Mouse (Mus musculus) yolk sac, embryonic 10.5 days (tissue): ENCODE results near the gene Mat2b.
"Not testable (repeated sequence)": the region's sequence is repeated elsewhere in the genome, so short reads cannot be mapped to it uniquely, and the experiment has no call there.

Experiments
- DNase-seq: peaks from one replicate; pipeline ENCODE4 v3.0.0-alpha.2; 2017; ENCODE audit warnings: low spot score

The Mat2b gene

DNA sequence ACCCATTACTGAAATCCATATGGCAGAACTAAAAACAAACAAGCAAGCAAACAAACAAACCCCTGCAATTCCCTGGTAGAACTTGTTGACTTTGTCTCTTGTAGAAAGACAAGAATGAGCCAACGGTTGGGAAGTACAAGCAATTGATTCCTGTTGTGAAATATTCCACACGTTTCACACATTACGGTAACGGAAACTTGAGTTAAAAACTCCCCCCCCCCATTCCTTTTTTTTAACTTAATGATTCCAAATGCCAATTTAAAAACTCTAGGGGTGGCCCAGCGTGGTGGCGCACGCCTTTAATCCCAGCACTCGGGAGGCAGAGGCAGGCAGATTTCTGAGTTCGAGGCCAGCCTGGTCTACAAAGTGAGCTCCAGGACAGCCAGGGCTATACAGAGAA, at the start of gene Mat2b:
Gene Mat2b, minus strand, starts transcription at position 101 of the 400 bp plus-strand sequence.
- no peak for DNase-seq

DNA sequence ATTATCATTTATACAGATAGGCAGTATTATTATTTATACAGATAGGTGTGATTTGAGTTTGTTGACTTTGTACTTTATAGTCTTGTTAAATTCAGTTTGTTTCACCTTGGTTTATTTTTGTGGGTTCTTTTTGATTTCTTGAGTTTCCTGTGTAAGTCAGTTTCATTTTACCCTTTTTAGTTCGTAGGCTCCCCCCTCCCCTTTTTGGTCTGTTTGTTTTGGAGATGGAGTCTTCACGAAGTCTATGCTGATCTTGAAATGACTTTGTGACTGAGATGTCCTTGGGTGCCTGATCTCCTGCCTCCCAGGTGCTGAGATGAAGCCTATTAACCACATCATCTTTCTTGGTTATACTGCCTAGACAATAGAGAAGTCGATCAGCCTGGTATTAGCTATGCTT, 49.3 kb upstream of the Mat2b start:
- DNase-seq, result no peak

DNA sequence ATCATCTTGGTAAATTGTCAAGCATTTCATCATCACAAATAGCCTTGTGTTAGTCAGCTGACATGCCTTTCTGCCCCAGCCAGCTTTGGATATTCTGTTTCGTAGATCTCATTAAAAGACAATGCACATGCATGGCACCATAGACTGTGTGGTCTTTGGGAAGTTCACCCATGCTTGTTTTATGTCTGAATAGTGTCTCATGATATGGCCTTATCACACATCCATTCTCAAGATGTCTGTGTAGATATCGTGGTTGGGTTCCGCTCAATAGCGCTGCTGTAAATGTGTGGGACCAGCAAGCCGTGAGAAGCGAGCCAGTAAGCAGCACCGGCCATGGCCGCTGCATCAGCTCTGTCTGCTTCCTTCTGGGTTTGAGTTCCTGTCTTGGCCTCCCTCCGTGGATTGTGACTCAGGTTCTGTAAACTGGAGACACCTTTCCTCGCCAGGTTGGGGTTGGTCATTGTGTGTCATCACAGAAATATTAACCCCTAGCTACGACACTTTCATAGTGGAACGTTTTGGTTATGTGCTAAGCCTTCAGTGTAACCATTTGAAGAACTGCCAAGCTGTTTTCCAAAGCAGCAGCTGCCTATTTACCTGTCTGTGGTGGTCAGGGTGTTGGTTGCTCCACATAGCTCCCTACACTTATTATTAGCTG, 46.7 kb upstream of the Mat2b start:
- no peak for DNase-seq

DNA sequence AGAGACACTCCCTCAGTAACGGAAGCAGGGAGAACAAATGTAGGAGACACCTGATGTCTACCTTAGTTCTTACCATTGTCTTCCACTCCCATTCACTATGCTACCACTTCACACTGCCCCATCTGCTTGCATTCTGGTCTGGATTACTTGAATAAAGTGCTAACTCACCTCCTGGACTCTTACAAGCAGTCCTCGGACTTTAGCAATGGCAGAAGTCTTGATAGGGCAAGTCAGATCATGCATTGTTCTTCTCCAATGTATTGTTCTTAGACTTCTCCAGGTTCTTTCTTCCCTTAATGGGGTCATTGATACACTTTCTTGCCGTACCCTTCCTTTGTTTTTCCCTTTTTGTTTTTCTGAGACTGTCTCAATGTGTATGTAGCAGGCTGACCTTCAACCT, 42.4 kb upstream of the Mat2b start:
- DNase-seq, result no peak

DNA sequence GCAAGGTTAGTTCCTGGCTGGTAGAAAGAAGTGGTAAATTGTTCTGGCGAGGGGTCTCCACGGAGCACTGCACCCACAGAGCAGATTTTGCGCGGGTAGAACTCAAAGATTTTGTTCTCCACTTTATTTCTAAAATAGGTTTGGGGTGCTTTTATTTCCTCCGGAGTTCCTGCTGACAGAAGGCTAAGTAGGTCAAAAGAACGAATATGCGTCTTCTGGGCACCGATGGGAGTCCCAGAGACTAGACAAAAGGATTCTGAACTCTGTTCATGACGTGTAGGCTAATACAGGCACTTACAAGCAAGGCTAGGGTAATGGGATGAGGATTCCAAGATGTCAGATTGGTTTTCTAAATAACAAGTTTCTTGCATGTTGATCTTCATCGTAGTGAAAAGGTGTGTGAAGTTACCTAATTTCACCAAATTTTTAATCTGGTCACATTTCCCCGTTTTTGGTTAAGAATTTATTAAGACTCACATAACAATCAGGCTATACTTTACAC, 39.3 kb upstream of the Mat2b start:
- DNase-seq, result no peak

DNA sequence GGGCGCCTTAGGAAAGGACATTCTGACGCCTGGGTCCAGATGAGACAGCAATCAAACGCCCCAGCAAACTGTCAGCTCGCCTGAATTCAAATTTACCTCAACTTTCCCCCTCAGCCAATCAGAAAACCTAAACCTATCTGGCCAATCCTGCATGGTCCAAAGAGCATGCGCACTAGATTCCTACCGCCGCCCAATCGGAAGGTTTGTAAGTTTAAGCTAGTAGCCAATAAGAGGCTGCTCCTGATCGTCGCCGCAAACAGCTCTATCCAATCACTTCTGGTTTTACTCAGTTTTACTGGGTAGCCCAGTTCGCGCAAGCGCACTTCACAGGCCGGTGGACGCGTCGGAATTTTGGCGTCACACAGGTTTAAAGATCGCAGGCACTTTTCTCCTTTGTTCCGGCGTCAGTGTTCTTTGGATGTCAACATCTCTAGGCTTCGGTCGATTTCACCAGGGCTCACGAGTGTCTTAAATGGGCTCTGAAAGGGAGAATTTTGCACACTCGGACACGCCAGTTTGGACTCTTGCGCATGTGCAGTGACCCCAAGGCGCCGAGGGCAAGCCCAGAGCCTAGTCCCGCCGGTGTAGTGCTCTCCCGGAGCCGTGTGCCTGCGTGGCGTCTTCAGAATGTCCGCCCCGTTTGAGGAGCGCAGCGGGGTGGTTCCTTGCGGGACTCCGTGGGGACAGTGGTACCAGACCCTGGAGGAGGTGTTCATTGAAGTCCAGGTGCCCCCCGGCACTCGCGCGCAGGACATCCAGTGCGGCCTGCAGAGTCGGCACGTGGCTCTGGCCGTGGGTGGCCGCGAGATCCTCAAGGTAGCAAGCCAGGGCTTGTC, 38.6 kb upstream of the Mat2b start, which contains the start of the genes Hmmr and Nudcd2:
Gene Hmmr, minus strand, starts transcription at position 84 of the 836 bp plus-strand sequence.
Gene Nudcd2, plus strand, starts transcription at position 329 of the 836 bp plus-strand sequence.
- peak; percentile 95 for DNase-seq

DNA sequence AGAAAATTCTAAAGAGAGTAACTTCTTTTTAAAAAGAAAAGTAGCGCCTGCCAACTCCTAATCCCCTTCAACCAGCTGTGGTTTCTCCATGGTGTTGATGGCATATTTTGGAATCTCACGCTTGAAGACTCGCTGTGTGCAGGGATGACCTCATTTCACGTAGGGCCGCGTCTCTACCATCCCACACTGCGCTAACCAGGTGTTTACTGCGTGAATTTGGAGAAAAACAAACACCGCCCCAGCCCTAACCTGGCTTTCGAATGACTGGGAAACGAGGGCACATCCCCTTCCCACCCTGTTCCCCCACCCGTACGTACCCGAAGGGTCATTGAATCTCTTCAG, 38.0 kb upstream of the Mat2b start:
- DNase-seq, result no peak

DNA sequence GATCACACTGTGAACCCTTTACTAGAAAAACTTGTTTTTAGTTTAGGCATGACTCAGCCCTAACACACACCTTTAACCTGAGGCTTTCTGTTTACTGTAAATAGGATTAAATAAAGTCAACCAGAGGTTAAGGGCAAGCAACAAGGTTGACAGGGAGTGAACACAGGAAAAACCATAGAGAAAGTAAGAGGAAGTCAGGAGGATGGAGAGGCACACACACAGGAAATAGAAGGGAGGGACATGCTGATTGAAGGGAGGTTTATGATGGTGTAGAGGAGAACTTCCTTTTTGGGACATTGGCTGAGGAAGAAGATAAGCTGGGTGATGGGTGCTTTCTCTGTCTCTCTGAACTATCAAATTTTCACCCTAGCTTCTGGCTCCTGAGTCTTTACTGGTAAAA, 23.3 kb upstream of the Mat2b start:
- DNase-seq, result no peak

DNA sequence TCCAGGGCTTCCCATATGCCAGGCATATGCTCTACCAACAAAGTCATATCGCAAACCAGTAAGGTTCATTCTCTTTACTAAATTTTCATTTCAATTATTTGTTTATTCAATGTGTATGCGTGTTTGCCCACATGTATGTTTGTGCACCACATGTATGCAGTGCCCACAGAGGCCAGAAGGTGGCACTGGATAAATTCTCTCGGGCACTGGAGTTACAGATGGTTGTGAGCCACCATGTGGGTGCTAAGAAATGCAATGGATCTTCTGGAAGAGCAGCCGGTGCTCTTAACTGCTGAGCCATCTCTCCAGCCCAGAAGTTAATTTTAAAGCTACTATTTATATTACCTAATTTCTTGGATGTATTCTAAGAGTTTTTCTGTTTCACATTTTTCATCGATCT, 20.5 kb upstream of the Mat2b start:
- no peak for DNase-seq

DNA sequence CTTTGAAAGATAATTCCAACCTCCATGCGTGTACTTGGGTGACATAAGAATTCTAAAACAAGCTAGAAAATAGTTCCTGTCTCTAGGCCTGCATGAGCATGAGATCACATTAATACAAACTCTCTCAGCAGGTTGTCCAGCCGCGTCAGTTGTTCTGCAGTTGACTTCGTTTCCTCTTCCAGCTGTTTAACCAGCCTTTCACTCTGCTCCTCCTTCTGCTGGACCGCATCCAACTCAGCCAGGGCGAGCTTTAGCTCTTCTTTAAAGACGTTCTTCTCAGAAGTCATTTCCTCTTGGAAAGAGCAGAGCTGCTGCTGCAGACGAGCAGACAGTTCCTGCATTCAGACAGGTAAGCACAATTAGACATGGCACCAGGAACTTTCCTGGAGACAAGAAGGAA, 18.9 kb upstream of the Mat2b start:
- no peak for DNase-seq

DNA sequence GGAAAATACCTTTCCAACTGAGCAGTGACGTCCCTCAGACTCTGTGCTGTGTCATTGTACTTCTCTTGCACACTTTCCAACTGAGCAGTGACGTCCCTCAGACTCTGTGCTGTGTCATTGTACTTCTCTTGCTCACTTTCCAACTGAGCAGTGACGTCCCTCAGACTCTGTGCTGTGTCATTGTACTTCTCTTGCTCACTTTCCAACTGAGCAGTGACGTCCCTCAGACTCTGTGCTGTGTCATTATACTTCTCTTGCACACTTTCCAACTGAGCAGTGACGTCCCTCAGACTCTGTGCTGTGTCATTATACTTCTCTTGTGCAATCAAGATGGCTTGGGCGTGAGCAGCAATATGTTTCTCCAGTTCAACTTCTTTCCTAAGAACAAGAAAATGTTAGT, 14.9 kb upstream of the Mat2b start:
- DNase-seq, result not testable (repeated sequence)

DNA sequence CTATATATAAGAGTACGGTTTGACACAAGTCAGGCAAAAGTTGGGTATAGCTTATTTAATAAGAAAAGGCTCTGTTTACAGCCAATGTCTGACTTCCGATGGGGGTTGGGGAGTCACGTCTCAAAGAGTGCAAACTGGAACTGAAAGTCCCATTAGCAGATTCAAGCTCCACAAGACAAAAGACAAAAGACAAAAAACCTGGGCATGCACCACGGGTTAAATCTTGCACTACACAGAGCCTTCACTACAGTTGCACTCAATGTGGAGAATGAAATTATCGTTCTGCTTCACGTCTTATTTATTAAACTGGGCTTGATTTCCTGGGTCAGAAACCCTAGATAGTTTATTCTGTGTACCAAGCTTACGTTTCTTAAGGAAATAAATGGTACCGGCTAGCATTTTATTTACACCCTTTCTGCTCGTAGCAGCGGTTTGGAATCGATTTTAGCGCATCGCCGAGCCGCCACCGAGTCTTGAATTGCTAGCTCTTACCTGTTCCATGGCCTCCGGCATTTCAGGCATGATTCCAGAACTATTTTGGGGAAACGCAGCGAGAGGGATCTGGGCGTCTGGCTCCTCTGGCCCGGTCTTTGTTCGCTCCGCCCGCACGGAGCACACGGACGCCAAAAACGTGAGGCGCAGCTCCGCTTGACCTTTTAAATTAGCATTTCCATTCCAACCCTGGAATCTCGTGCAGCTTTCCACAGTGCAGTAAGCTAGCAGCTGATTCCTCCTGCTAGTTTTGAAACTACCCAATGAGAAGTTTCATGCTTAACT, 504 bp downstream of the Mat2b start:
- DNase-seq, result peak; percentile 70

DNA sequence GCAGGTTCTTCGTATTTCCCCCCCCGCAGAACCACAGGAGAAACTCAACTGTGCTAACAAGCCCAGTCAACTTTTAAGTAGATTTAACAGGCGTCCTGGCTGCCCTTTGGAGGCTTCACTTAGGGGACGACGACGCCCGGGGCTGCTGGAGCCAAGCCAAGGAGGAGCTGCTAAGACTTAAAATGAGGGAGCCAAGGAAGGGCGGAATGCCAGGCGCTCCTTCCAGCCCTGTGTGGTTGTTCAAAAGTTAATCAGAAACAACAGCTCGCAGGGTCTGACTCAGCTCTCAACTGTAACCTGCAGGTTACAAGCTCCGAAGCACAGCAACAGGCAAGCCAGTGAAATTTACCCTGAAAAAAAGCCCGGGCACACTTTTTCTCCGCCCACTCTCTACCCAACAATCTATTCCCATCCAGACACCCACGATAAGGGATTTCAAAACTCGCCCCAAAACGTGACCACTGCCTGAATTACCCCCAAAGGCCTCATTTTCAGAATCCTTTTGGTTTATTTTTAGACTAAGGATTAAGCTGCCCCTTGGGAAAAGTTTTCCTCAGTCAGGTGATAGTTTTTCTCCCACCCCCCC, 1.5 kb downstream of the Mat2b start:
- DNase-seq, result peak; percentile 74

DNA sequence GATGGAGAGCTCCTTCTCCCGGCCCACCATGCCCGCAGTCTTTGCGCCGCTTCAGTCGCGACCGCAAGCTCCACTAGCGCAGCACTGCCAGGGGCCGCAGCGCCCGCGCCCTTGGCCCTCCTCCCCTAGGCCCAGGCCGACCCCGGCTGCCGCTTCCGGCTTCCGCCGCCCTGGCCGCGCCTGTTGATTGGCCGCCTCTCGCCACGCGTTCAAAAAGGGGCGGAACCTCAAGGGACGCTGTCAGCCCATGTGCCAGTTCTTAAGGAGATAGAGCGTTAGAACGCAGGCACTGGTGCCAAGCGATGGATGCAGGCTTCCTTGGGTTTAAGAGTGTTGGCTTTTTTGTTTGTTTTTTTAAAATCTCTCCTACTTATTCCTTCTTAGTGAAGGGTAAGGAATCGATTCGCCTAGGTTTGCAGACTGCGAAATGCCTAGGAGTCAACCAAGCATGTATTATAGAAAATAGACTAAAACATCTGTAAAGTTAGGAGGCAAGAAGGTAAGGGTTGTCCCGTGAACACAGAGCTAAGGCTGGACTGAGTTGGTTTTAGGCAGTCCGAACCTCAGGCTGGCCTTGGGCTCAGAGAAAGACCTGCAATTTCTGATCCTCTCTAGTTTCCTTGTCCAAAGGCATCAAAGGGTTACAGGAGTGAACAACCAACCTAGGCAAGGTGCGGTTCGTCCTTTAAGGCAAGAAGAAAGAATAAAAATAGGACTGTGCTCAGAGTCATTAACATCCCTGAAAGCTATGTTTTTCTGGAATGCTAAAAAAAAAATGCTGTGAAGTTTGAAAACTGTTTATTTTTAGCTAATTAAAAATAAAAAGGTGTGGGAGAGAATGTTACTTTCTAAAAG, 2.3 kb downstream of the Mat2b start:
- DNase-seq, result peak; percentile 94

DNA sequence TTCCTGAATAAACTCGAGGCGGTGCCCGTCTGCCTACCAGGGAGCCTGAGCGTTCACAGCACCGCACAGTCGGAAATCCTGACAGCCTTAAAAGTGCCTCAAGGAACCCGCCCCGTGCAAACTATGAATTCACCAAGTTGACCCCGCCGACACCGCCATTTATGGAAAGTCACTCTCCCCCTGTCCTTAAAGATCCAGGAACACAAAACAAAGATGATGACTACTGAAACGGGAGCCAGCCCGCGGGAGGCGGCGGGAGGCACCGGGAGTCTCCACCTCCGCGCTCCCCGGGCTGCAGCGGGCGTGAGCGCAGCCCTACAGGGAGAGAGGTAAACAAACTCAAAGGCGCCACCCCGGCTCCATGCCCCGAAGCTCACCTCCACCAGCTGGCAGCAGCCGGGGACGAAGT, 2.9 kb downstream of the Mat2b start:
- DNase-seq, result no peak

DNA sequence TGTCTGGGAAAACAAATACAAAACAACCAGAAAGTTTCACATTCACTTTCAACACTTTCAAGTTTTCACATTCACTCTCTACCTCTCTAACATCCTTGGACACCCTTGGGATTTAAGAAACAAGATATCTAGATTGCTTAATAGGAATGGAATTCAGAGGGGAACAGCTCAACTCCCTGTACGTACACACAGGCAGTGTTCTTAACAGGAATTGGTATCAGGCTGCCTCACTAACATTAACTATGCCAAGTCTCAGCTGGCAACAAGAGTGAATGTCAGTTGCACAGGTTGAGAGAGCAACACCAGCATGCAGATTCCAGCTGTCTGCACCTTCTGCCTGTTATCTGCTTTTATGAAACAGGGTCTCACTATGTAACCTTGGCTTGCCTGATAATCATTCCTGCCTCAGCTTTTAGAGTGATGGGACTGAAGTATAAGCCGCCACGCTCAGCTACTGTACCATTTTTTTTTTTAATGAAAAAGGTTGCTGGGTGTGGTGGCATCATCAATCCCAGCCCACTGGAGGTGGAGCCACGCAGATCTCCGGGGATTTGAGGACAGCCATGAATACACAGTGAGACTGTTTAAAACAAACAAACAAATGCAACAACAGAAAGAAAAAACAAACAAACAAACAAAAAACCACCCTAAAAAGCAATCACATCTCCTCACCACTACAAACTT, 4.4 kb downstream of the Mat2b start:
- no peak for DNase-seq

DNA sequence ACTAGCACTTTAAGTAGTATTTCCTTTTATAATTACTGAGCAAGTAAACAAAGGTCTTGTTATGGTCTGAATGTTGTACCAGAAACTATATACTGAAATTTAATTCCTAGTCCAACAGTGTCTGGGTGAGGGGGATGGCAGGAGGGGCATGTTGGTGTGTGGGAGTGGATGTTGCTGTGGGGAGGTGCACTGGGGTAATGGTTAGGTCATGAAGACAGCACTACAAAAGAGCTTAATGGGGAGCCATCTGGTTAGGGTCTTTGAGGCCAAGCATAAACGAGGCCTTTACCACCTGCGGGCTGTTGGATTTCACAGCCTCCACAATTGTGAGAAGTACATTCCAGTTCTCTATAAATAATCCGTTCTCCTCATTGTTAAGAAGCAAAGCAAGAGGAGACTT, 11.7 kb downstream of the Mat2b start:
- no peak for DNase-seq

DNA sequence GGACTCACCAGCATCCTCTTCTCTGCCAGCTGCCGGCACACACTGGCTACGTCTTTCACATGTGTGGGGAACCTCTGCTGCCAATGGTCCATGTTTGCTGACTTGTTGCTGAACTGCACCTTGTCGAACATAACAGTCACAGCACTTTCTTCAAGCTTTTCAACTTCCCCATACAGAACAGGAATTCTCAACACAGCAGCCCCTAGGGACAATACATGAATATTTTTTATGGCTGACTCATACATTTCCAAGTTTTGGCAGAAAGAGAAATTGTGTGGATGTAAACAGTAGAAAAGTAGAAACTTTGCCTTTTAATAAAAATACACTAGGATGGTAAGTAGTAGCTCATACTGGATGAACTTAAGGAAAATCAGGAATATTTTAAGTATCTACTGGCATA, 12.5 kb downstream of the Mat2b start:
- DNase-seq, result no peak

DNA sequence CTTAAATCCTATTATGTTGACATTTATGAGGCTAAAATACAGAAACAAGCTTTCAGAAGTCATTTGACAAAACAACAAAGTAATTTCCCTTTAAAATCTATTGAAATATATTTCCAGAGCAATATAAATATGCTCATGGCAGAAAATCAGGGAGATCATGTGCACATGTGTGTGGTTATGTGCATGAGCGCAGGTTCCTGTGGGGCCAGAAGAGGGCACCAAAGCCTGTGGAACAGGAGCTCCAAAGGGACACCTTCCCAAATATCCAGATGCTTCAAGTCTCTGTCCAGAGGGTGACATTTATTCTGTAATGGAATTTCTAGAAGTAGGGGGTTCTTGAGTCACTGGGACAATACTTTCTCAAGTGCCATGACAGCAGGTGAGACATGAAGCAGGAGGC, 17.8 kb downstream of the Mat2b start:
- no peak for DNase-seq

DNA sequence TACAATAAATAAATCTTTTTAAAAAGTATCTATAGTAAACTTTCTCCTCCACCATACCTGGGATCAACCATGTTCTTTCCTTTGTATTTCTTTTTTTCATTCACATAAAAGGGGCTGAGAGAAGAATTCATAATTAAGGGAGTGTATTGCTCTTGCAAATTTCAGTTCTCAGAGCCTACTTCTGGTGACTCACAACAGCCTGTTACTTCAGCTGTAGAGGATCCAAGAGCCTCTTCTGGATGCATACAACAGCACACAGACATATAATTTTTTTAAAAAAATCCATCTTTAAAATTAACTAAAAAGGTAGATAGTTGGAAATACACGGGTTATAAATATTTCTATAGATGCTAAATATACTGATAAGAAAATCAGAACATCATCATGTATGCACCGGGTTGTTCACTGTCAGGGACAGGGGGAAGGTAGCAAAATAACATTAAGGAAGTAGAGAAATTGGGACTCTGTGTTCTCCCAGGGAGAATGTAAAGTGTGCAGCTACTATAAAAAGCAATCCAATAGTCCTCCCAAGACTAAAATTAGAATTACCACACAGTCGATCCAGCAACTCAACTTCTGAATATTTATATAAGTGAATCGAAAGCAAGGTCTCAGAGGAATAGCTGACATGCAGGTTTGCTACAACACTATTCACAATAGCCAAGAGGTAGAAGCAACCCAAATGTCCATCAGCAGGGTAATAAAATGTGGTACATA, 19.8 kb downstream of the Mat2b start:
- no peak for DNase-seq
